Comparison of ENCODE assay signal across 8 mouse cellular contexts in the genomic region with DNA sequence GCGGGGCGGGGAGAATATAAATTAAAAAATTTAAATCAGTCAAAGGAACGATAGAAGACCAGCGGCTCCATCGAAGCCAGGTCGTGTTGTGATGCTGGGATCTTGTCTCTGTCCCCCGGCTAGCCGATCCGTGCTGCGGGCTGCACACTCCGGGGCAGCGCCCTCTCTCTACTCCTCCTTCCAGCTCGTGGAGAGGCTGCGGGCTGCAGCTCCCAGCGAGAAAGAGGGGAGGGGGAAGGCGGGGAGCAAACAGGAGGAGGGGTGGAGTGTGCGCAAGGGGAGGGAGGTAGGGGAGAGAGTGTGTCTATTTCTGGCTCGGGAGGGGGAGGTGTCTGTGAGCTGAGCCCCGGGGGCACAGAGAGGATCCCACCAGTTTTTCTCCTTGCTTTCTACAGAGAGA. TPM values are rescaled to one million over a fixed set of nuclear protein-coding genes. Genes with fewer than 3 reads are reported as not detected.
DNase-seq lines count a peak whose midpoint lies in the region; ATAC-seq and TF ChIP-seq lines count a peak whose summit lies in the region.

No protein-coding gene starts in this region.

- peak; percentile 20 to 30 for DNase-seq in cerebellum, adult 18-20 months
- DNase-seq in brain, embryonic 18.5 days (ENCODE audit: low read depth, low spot score), result peak; percentile 72
- DNase-seq in frontal cortex, postnatal 36 days (ENCODE audit: low spot score in 2 of 2), result peak; percentile 61 to 66
- DNase-seq in induced T-regulatory cell, adult 2 months (ENCODE audit: low read depth), result peak; percentile 16
- peak; percentile 80 for DNase-seq in midbrain, postnatal 0 days (ENCODE audit: low spot score)
- peak; percentile 14 to 40 for DNase-seq in thymus, postnatal 36 days

- H3K4me2 ChIP-seq in limb, embryonic 12.5 days, result peak overlapping the region; percentile 95
- peak overlapping the region; percentile 92 for H3K4me2 ChIP-seq in midbrain, postnatal 0 days (ENCODE audit: low read depth, low read length, poor library complexity, severe bottlenecking)

- peak overlapping the region; percentile 70 for H3K9ac ChIP-seq in limb, embryonic 12.5 days (replicated peaks)
- H3K9ac ChIP-seq in midbrain, postnatal 0 days (replicated peaks; ENCODE audit: low read length, poor library complexity, severe bottlenecking), result peak overlapping the region; percentile 88

- H3K27me3 ChIP-seq in limb, embryonic 12.5 days, result peaks cover 6% of the 10 kb centered on the region; the same call in 1 of the 2 replicates
- H3K27me3 ChIP-seq in midbrain, postnatal 0 days (ENCODE audit: insufficient read depth, low read length), result no peaks in the 10 kb centered on the region

- WGBS in limb, embryonic 12.5 days, result under 1% methylated on average over 19 of the region's 19 CpGs
- WGBS in midbrain, postnatal 0 days, result 0% methylated on average over 13 of the region's 19 CpGs

- H3K36me3 ChIP-seq in limb, embryonic 12.5 days, result no peaks in the 10 kb centered on the region
- H3K36me3 ChIP-seq in midbrain, postnatal 0 days (ENCODE audit: insufficient read depth, low read length), result no peaks in the 10 kb centered on the region

- ATAC-seq in cerebellum, adult (ENCODE audit: insufficient number of reproducible peaks, low FRiP score, low TSS enrichment), result no peak
- ATAC-seq in limb, embryonic 12.5 days (ENCODE audit: insufficient number of reproducible peaks, insufficient read depth, low FRiP score, low TSS enrichment, low read depth), result peak; percentile 69
- peak; percentile 74 for ATAC-seq in midbrain, postnatal 0 days (ENCODE audit: low FRiP score)

- H3K9me3 ChIP-seq in limb, embryonic 12.5 days, result no peaks in the 10 kb centered on the region
- H3K9me3 ChIP-seq in midbrain, postnatal 0 days (ENCODE audit: low read length), result no peaks in the 10 kb centered on the region

- H3K27ac ChIP-seq in limb, embryonic 12.5 days, result peak overlapping the region; percentile 91
- H3K27ac ChIP-seq in midbrain, postnatal 0 days (ENCODE audit: low read depth, low read length), result peak overlapping the region; percentile 94

- H3K4me1 ChIP-seq in limb, embryonic 12.5 days (replicated peaks), result peaks cover 49% of the 10 kb centered on the region
- peaks cover 13% of the 10 kb centered on the region; the same call in 1 of the 2 replicates for H3K4me1 ChIP-seq in midbrain, postnatal 0 days (ENCODE audit: insufficient read depth, low read length)

- peak; percentile 63 for TF ChIP-seq CTCF in midbrain, postnatal 0 days (IDR thresholded peaks at IDR 0.05)

- peak overlapping the region; percentile 62 for H3K4me3 ChIP-seq in limb, embryonic 12.5 days (replicated peaks)
- H3K4me3 ChIP-seq in midbrain, postnatal 0 days (ENCODE audit: low read depth, low read length), result peak overlapping the region; percentile 79

RNA-seq across cellular contexts. Expression of a gene that starts 21.5 kb away (rescaled TPM):
- polyA plus RNA-seq in limb, embryonic 12.5 days (2016; fragmentation: Nextera tagmentation; extraction: Ambion mirVana), result 15.4 and 17.1 TPM in 2 replicates
- 99.1 and 109 TPM in 2 replicates for total RNA-seq in midbrain, postnatal 0 days (2014; rRNA removed)
- 37.3 and 46.5 TPM in 2 replicates for polyA plus RNA-seq in midbrain, postnatal 0 days (2015; fragmentation: Nextera tagmentation; extraction: Ambion mirVana)

Comparison
In these comparisons a context has a peak if more than half of its experiments do, and no peak if none do; other contexts are left out.
1. DNase-seq: peak in every context shown above with its lines; median percentile 80 in midbrain, postnatal 0 days; 72 in brain, embryonic 18.5 days; 64 in frontal cortex, postnatal 36 days; 27 in thymus, postnatal 36 days; 25 in cerebellum, adult 18-20 months; 16 in induced T-regulatory cell, adult 2 months.